Mouse (Mus musculus) lung, embryonic 16.5 days (tissue): ENCODE measurements around the gene M6pr. TPM values are rescaled to one million over a fixed set of nuclear protein-coding genes. Genes with fewer than 3 reads are reported as not detected.

Experiments
- ATAC-seq: fragments of 200-750 bp; cut with Nextera tagmentation; 2 replicates; pipeline ENCODE4 v1.8.0; 2017; ENCODE audit warnings: low read depth, mild to moderate bottlenecking, moderate library complexity
- H3K27ac ChIP-seq: fragments of 300-500 bp; sonication (generic); 2 replicates; pipeline ENCODE4 v1.5.1; 2014; ENCODE audit warnings: mild to moderate bottlenecking, control low read depth, low read length
- H3K27me3 ChIP-seq: fragments of 300-500 bp; sonication (generic); 2 replicates; pipeline ENCODE4 v1.6.1; 2014; ENCODE audit warnings: low read depth, low read length, mixed read lengths; ENCODE audit not compliant: control insufficient read depth, insufficient read depth
- H3K36me3 ChIP-seq: fragments of 300-500 bp; sonication (generic); 2 replicates; pipeline ENCODE4 v1.6.1; 2014; ENCODE audit warnings: low read length; ENCODE audit not compliant: control insufficient read depth, insufficient read depth
- H3K4me1 ChIP-seq: fragments of 300-500 bp; sonication (generic); replicated peaks from 2 replicates; pipeline ENCODE4 v1.6.1; 2014; ENCODE audit warnings: low read length, mixed read lengths; ENCODE audit not compliant: control insufficient read depth, insufficient read depth
- H3K4me2 ChIP-seq: fragments of 300-500 bp; sonication (generic); 2 replicates; pipeline ENCODE4 v1.6.1; 2014; ENCODE audit warnings: low read depth, low read length, control low read depth
- H3K4me3 ChIP-seq: fragments of 300-500 bp; sonication (generic); 2 replicates; pipeline ENCODE4 v1.5.1; 2014; ENCODE audit warnings: mild to moderate bottlenecking, low read length, control low read depth
- H3K9ac ChIP-seq: fragments of 300-500 bp; sonication (generic); 2 replicates; pipeline ENCODE4 v1.6.1; 2014; ENCODE audit warnings: low read length, control low read depth
- H3K9me3 ChIP-seq: fragments of 300-500 bp; sonication (generic); 2 replicates; pipeline ENCODE4 v1.6.1; 2016; ENCODE audit warnings: low read length; ENCODE audit not compliant: control insufficient read depth
- WGBS: fragments of 180-500 bp; shearing (Covaris S2); extraction: QIAGEN DNeasy Blood & Tissue Kit; methylation state at CpG from one replicate; pipeline ENCODE4 v1.1.7; 2014; 5-methylcytosine and 5-hydroxymethylcytosine counted together
- polyA plus RNA-seq: library from polyadenylated mRNA; unstranded; fragments of >200 nt; fragmentation: Nextera tagmentation; extraction: Ambion mirVana; gene quantifications from 2 replicates; pipeline ENCODE4 v1.2.1, GENCODE M21; 2015

Gene M6pr
- polyA plus RNA-seq, 1 experiment from 2014 or later = 123 TPM

DNA sequence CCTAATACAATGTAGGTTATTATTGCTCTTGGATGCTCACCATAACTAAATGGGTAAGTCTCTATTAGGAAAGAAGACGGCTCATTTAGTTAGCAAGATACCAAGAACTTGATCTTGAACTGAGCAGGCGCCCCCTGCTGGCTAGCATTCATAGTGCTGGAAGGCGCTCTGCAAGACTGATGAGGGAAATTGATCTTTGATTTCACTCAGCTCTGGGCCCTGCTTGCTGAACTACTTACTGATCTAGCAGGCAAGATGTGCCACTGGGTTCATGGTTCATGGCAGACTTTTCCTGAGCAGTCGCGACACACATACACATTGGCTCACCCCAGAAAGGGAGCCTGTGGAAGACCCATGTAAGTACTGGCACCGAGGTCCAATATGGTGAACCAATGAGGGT is 4.2 kb upstream of the M6pr start:
- no peak for ATAC-seq

DNA sequence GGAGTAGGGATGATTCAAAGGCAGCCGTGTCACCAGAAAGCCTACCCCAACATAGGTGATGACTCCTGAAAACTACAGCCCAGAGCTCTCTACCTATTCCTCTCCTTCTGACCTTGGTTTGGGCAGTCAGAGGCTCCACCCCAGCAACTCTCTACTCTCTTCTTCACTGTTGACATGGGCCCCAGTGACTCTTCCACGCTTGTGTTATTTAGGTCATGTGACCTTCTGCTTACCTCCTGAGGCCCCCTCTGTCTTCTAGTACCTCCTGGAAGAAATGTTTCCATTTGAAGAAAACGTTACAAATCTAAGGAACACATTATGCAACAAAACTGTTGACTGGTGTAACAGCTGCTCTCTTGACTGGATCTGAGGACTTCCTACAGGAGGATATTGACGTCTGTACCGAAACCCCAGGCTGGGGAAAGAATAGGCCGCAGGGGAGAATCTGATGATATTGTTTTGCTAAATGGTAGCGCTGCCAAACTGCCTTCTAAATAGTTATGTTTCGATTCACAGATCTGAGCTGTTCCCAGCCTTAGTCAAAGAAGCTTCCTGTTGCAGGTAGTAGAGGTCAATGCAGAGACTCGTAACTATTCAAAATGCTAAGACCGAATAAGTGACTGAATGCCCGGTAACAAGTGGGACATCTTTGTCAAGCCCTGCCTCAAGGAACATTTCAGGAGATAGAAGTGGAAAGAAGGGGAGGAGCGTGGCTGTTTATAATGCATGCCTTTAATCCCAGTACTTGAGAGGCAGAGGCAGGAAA is 3.5 kb upstream of the M6pr start:
- 74% methylated on average over 12 of the region's 12 CpGs for WGBS
- Histone ChIP-seq H3K4me2 (no peak overlapping the region), H3K27ac (no peak overlapping the region), H3K4me3 (no peak overlapping the region), H3K36me3 (no peaks in the 10 kb centered on the region), H3K9me3 (no peaks in the 10 kb centered on the region), H3K4me1 (peaks cover 6% of the 10 kb centered on the region), H3K9ac (no peak overlapping the region), H3K27me3 (no peaks in the 10 kb centered on the region)
- ATAC-seq = no peak

More for the DNA sequence above, 4.2 kb upstream of the M6pr start:
- no peaks in the 10 kb centered on the region for H3K27me3 ChIP-seq
- H3K4me3 ChIP-seq = no peak overlapping the region
- H3K36me3 ChIP-seq = no peaks in the 10 kb centered on the region
- WGBS = 29% methylated on average over 6 of the region's 6 CpGs
- H3K9me3 ChIP-seq = no peaks in the 10 kb centered on the region
- H3K27ac ChIP-seq = no peak overlapping the region
- no peak overlapping the region for H3K4me2 ChIP-seq
- H3K4me1 ChIP-seq = 0 out of 2 replicates have a peak, but pooled peaks cover under 1% of the 10 kb centered on the region
- no peak overlapping the region for H3K9ac ChIP-seq

- Histone ChIP-seq H3K27ac (no peak overlapping the region), H3K36me3 (no peaks in the 10 kb centered on the region), H3K4me1 (peaks cover 15% of the 10 kb centered on the region), H3K9ac (no peak overlapping the region), H3K4me2 (no peak overlapping the region), H3K27me3 (no peaks in the 10 kb centered on the region), H3K4me3 (no peak overlapping the region), H3K9me3 (no peaks in the 10 kb centered on the region)
- ATAC-seq = no peak
- WGBS = 80% methylated on average over 4 of the region's 4 CpGs
Observed at GRCm38 (mm10) chr6:122306707-122307106, 1.8 kb upstream of the M6pr start.

DNA sequence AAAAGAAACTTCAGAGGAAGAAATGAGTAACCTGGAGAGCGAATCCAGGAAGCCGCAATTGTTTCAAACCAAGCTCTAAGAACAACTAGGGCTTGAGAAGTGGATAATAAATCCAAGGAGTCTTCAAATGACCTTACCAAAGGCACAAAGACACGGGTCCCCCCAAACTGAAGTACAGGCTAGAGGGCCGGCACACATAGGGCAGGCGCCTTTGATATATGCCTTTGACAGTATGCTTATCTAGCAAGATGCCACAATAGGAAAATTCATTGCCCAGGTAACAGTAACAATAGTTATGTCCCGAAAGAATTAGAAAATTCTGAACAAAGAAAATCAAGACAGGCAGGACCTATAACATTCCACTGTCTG is 400 bp upstream of the M6pr start:
- no peak; the same call in 1 of the 2 replicates for ATAC-seq
- 58% methylated on average over 6 of the region's 6 CpGs for WGBS

DNA sequence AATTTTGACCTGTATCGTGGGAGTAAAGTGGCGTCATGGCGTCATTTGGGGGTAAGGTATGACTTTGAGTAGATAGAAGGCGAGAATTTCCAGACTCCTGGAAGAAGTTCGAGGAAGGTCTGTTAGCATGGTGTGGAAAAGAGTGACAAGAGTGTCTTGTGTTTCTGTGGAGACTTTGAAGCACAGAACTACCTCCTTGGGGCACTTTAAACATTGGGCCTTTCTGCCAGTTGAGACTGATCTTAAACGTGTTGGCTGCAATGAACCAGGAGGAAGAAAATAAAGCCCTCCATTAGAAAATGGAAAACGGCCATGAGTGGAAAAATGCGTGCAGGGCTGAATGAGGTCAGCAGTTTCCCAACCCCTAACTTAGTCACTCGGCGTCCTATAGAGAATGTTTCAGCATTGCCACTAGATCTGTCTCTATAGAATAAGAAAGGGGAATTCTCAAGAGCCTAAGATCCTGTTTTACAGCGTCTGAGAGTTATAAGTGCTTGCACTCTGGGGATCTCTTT is 983 bp downstream of the M6pr start:
- peak overlapping the region; percentile 67 for H3K27ac ChIP-seq
- 5% methylated on average over 11 of the region's 11 CpGs for WGBS

More for the DNA sequence above, 400 bp upstream of the M6pr start:
- H3K9me3 ChIP-seq = no peaks in the 10 kb centered on the region
- no peaks in the 10 kb centered on the region for H3K27me3 ChIP-seq
- peaks cover 15% of the 10 kb centered on the region for H3K4me1 ChIP-seq
- H3K4me2 ChIP-seq = peak overlapping the region; percentile 35
- H3K4me3 ChIP-seq = peak overlapping the region; percentile 90
- H3K9ac ChIP-seq = no peak overlapping the region
- H3K36me3 ChIP-seq = no peaks in the 10 kb centered on the region
- no peak overlapping the region for H3K27ac ChIP-seq

DNA sequence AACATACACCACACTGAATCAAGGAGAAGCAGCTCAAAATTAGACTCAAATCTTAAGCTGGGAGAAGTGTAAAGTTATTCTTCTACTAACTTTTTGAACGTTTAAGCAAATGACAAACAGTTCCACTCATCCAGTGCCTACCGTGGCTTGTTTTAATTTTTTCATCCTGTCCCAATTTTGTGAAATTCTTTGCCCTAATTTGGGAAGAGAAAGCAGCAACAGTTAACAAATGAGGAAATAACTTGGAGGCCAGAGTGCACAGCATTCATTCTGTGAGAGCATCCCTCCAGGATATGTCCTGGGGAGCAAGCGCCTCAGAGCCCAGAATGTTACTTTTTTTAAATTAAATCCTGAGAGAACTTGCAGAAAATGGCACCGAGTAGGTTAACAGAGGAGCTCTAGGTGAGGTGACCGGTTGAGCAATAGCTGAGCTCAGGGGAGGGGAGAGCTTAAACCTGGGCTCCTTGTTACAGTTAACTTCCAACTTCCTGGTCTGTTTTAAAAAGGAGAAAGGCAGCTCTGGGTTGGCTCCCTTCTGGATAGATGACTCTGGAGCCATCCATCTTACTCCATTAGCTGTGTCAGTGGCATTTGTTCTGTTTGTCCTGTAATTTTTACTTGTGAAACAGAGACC is 1.8 kb downstream of the M6pr start:
- Histone ChIP-seq H3K4me1 (peaks cover 15% of the 10 kb centered on the region), H3K4me3 (peak overlapping the region; percentile 90), H3K9ac (peak overlapping the region; percentile 96), H3K36me3 (peaks cover 17% of the 10 kb centered on the region), H3K27me3 (no peaks in the 10 kb centered on the region), H3K4me2 (peak overlapping the region; percentile 92), H3K27ac (no peak overlapping the region; the same call in 1 of the 2 replicates), H3K9me3 (no peaks in the 10 kb centered on the region)
- no peak for ATAC-seq
- 44% methylated on average over 5 of the region's 5 CpGs for WGBS

More for the DNA sequence above, 983 bp downstream of the M6pr start:
- Histone ChIP-seq H3K4me1 (peaks cover 15% of the 10 kb centered on the region), H3K27me3 (no peaks in the 10 kb centered on the region), H3K4me2 (peak overlapping the region; percentile 92), H3K9ac (peak overlapping the region; percentile 96), H3K36me3 (peaks cover 12% of the 10 kb centered on the region), H3K9me3 (no peaks in the 10 kb centered on the region), H3K4me3 (peak overlapping the region; percentile 90)
- ATAC-seq = no peak

DNA sequence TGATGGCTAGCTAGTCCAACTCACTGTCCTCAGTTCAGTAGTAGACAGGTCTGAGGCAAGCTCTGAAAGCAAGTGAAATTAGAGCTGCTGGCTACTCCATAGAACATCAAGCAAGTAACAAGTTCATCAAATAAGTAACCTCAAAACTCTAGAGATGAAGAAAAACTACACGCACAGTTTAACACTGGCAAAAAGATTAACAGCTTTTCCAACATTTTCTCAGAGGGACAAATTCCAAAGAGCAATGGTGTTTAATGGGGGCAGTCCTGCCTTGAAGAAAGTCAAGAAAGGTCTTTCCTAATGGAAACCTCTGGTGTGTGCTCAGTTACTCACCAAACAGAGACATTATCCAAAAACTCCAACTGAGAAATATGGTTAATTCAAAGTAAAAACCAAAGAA is 10.2 kb downstream of the M6pr start:
- WGBS = 95% methylated on average over 1 of the region's 1 CpGs
- H3K36me3 ChIP-seq = peaks cover 63% of the 10 kb centered on the region
- no peak overlapping the region for H3K27ac ChIP-seq
- no peaks in the 10 kb centered on the region for H3K4me1 ChIP-seq
- H3K27me3 ChIP-seq = no peaks in the 10 kb centered on the region
- no peak overlapping the region for H3K4me2 ChIP-seq
- H3K9ac ChIP-seq = no peak overlapping the region
- no peak overlapping the region for H3K4me3 ChIP-seq
- H3K9me3 ChIP-seq = no peaks in the 10 kb centered on the region
- ATAC-seq = no peak

- ATAC-seq = no peak
- no peaks in the 10 kb centered on the region for H3K4me1 ChIP-seq
- H3K27me3 ChIP-seq = no peaks in the 10 kb centered on the region
- H3K27ac ChIP-seq = no peak overlapping the region
- 87% methylated on average over 6 of the region's 6 CpGs for WGBS
- H3K9ac ChIP-seq = no peak overlapping the region
- no peak overlapping the region for H3K4me2 ChIP-seq
- H3K36me3 ChIP-seq = peaks cover 36% of the 10 kb centered on the region
- no peak overlapping the region for H3K4me3 ChIP-seq
- no peaks in the 10 kb centered on the region for H3K9me3 ChIP-seq
Observed at GRCm38 (mm10) chr6:122325361-122325975, 16.9 kb downstream of the M6pr start.

GRCm38 (mm10) chr6:122333081-122333612 is 24.6 kb downstream of the M6pr start:
- WGBS = 84% methylated on average over 13 of the region's 13 CpGs
- no peak overlapping the region for H3K4me2 ChIP-seq
- H3K36me3 ChIP-seq = peaks cover 23% of the 10 kb centered on the region
- H3K9ac ChIP-seq = no peak overlapping the region
- H3K27ac ChIP-seq = no peak overlapping the region
- H3K4me1 ChIP-seq = peaks cover 1% of the 10 kb centered on the region; the same call in 1 of the 2 replicates
- ATAC-seq = no peak
- no peaks in the 10 kb centered on the region for H3K27me3 ChIP-seq
- H3K9me3 ChIP-seq = no peaks in the 10 kb centered on the region
- no peak overlapping the region for H3K4me3 ChIP-seq
